Mouse (Mus musculus) common myeloid progenitor, adult 5-6 weeks (primary cell): ENCODE data around the gene Kcnh8. TPM values are rescaled to one million over a fixed set of nuclear protein-coding genes. Genes with fewer than 3 reads are reported as not detected.

Experiments
- ATAC-seq: replicated peaks from 2 replicates; pipeline ENCODE4 v1.8.0; 2016; ENCODE audit warnings: low read depth, mild to moderate bottlenecking, moderate TSS enrichment, inconsistent platforms; ENCODE audit not compliant: poor library complexity, severe bottlenecking
- total RNA-seq: library from RNA; stranded (forward); fragments of 200-1000, 187-1606 nt; gene quantifications from 2 replicates; pipeline ENCODE4 v1.2.3, GENCODE M21; 2017

Kcnh8 gene
- total RNA-seq, 1 experiment from 2014 or later: not detected

GRCm38 (mm10) chr17:52804463-52804862 is 202.0 kb downstream of the Kcnh8 start:
- ATAC-seq: 0 out of 2 replicates have a peak, but pooled peaks have one; percentile 25

- ATAC-seq: no peak
Measured at GRCm38 (mm10) chr17:52810773-52811172, 208.3 kb downstream of the Kcnh8 start.

- ATAC-seq: no peak
Measured at GRCm38 (mm10) chr17:52819007-52819406, 216.5 kb downstream of the Kcnh8 start.

GRCm38 (mm10) chr17:52829678-52830077 is 227.2 kb downstream of the Kcnh8 start:
- no peak for ATAC-seq

- no peak for ATAC-seq
Measured at GRCm38 (mm10) chr17:52873195-52873594, 270.7 kb downstream of the Kcnh8 start.

GRCm38 (mm10) chr17:52878964-52879363 is 276.5 kb downstream of the Kcnh8 start:
- no peak for ATAC-seq

GRCm38 (mm10) chr17:52880051-52880450 is 277.5 kb downstream of the Kcnh8 start:
- no peak for ATAC-seq

- ATAC-seq: no peak
Measured at GRCm38 (mm10) chr17:52885210-52885609, 282.7 kb downstream of the Kcnh8 start.

GRCm38 (mm10) chr17:52920519-52921106 is 318.1 kb downstream of the Kcnh8 start:
- ATAC-seq: no peak

- no peak for ATAC-seq
Measured at GRCm38 (mm10) chr17:52943966-52944365, 341.5 kb downstream of the Kcnh8 start.

- ATAC-seq: no peak
Measured at GRCm38 (mm10) chr17:52972735-52973134, 370.2 kb downstream of the Kcnh8 start.

GRCm38 (mm10) chr17:52980958-52981357 is 378.4 kb downstream of the Kcnh8 start:
- ATAC-seq: no peak
